Mouse (Mus musculus) gastrocnemius, postnatal 10 days (tissue): ENCODE measurements at regions not wholly inside any gene's neighbourhood (a gene's known extent, or its start where the extent isn't known, plus 50 kb on each side); places are given as distances from the start of the nearest gene placed in this dataset.

Source experiments
- DNase-seq: peaks from one replicate; pipeline ENCODE4 v3.0.0; 2021; ENCODE audit warnings: mixed read lengths

GRCm38 (mm10) chr13:80502927-80503326, 380.3 kb upstream of the Arrdc3 start:
- no peak for DNase-seq

- DNase-seq: no peak
These were observed 368.8 kb upstream of the Arrdc3 start for GRCm38 (mm10) chr13:80514171-80514981.

- no peak for DNase-seq
These were observed 368.3 kb upstream of the Arrdc3 start for GRCm38 (mm10) chr13:80514982-80515253.

GRCm38 (mm10) chr13:80518836-80519235, 364.3 kb upstream of the Arrdc3 start:
- no peak for DNase-seq

GRCm38 (mm10) chr13:80519792-80520191, 363.4 kb upstream of the Arrdc3 start:
- DNase-seq: no peak

- DNase-seq: no peak
These were observed 347.3 kb upstream of the Arrdc3 start for GRCm38 (mm10) chr13:80535755-80536350.

GRCm38 (mm10) chr13:80544951-80545350, 338.2 kb upstream of the Arrdc3 start:
- DNase-seq: no peak

- peak; percentile 6 for DNase-seq
These were observed 326.0 kb upstream of the Arrdc3 start for GRCm38 (mm10) chr13:80557156-80557555.
